Comparison of ENCODE assay signal across 14 mouse cellular contexts in genomic region chr9:64830092-64830618, GRCm38 (mm10). TPM values are rescaled to one million over a fixed set of nuclear protein-coding genes. Genes with fewer than 3 reads are reported as not detected.
DNase-seq lines count a peak whose midpoint lies in the region; ATAC-seq and TF ChIP-seq lines count a peak whose summit lies in the region.
"Had no signal": no experiment of that assay in that cellular context is flagged by ENCODE, and none has a peak within 500 bp of the region (broad histone marks: within the 10 kb centered on the region; RNA-seq: fewer than 3 reads in every experiment).

No protein-coding gene starts in this region.

- no peaks in the 10 kb centered on the region for H3K4me1 ChIP-seq in embryonic facial prominence, embryonic 11.5 days (ENCODE audit: control insufficient read depth, insufficient read depth, low read length)
- H3K4me1 ChIP-seq in liver, postnatal 0 days (ENCODE audit: insufficient read depth) = peaks cover 28% of the 10 kb centered on the region
- no peaks in the 10 kb centered on the region for H3K4me1 ChIP-seq in limb, embryonic 10.5 days
- H3K4me1 ChIP-seq: stomach, embryonic 15.5 days had no signal

- no peak overlapping the region for H3K4me2 ChIP-seq in embryonic facial prominence, embryonic 11.5 days (ENCODE audit: low read depth, low read length)
- peak overlapping the region; percentile 53 for H3K4me2 ChIP-seq in liver, postnatal 0 days (ENCODE audit: low read depth, low read length)
- H3K4me2 ChIP-seq: embryonic facial prominence, embryonic 12.5 days; stomach, embryonic 15.5 days had no signal

- H3K4me3 ChIP-seq in embryonic facial prominence, embryonic 11.5 days (ENCODE audit: low read depth, low read length) = no peak overlapping the region
- no peak overlapping the region for H3K4me3 ChIP-seq in liver, postnatal 0 days (ENCODE audit: low read depth, low read length)
- no peak overlapping the region for H3K4me3 ChIP-seq in limb, embryonic 10.5 days
- H3K4me3 ChIP-seq: embryonic facial prominence, embryonic 12.5 days; stomach, embryonic 15.5 days had no signal

- no peaks in the 10 kb centered on the region for H3K27me3 ChIP-seq in embryonic facial prominence, embryonic 11.5 days (ENCODE audit: control insufficient read depth, insufficient read depth, low read length)
- no peaks in the 10 kb centered on the region for H3K27me3 ChIP-seq in liver, postnatal 0 days (ENCODE audit: insufficient read depth, low read length)
- H3K27me3 ChIP-seq in limb, embryonic 10.5 days (ENCODE audit: low read depth, poor library complexity, severe bottlenecking) = no peaks in the 10 kb centered on the region
- H3K27me3 ChIP-seq: embryonic facial prominence, embryonic 12.5 days; stomach, embryonic 15.5 days had no signal

- peak; percentile 81 for TF ChIP-seq EP300 in liver, postnatal 0 days (IDR thresholded peaks at IDR 0.05; ENCODE audit: low read depth)

- H3K27ac ChIP-seq in embryonic facial prominence, embryonic 11.5 days (replicated peaks; ENCODE audit: low read depth, low read length) = no peak overlapping the region
- peak overlapping the region; percentile 68 for H3K27ac ChIP-seq in liver, postnatal 0 days (ENCODE audit: low read depth)
- no peak overlapping the region for H3K27ac ChIP-seq in limb, embryonic 10.5 days
- H3K27ac ChIP-seq: embryonic facial prominence, embryonic 12.5 days; stomach, embryonic 15.5 days had no signal

- no peak for ATAC-seq in embryonic facial prominence, embryonic 11.5 days (replicated peaks; ENCODE audit: insufficient number of reproducible peaks, low FRiP score, low TSS enrichment, low read depth)
- ATAC-seq in liver, postnatal 0 days = peak; percentile 70
- ATAC-seq in cerebellum, adult (ENCODE audit: insufficient number of reproducible peaks, low FRiP score, low TSS enrichment) = no peak
- ATAC-seq: forebrain, embryonic 14.5 days had no signal

- peak; percentile 33 for DNase-seq in thymus, postnatal 0 days (ENCODE audit: low spot score)
- DNase-seq in thymus, postnatal 36 days = no peak
- peak; percentile 12 for DNase-seq in embryonic facial prominence, embryonic 11.5 days (ENCODE audit: low spot score)
- no peak for DNase-seq in liver, postnatal 0 days
- no peak for DNase-seq in kidney, adult 9 months
- no peak for DNase-seq in limb, embryonic 10.5 days (ENCODE audit: low spot score)
- DNase-seq: adrenal gland, adult 2 months; cerebellum, adult 11-12 months; heart, postnatal 4 days; kidney, postnatal 10 days had no signal

- no peaks in the 10 kb centered on the region for H3K36me3 ChIP-seq in embryonic facial prominence, embryonic 11.5 days (replicated peaks; ENCODE audit: control insufficient read depth, insufficient read depth, low read depth, low read length)
- peaks cover 13% of the 10 kb centered on the region for H3K36me3 ChIP-seq in liver, postnatal 0 days (replicated peaks; ENCODE audit: insufficient read depth, low read length)
- no peaks in the 10 kb centered on the region for H3K36me3 ChIP-seq in limb, embryonic 10.5 days
- H3K36me3 ChIP-seq: embryonic facial prominence, embryonic 12.5 days; stomach, embryonic 15.5 days had no signal

- no peak for TF ChIP-seq CTCF in liver, postnatal 0 days (IDR thresholded peaks at IDR 0.05; ENCODE audit: low read depth)

- WGBS in embryonic facial prominence, embryonic 11.5 days = 36% methylated on average over 6 of the region's 6 CpGs
- WGBS in liver, postnatal 0 days (ENCODE audit: insufficient replicate concordance) = 25% methylated on average over 6 of the region's 6 CpGs
- WGBS in limb, embryonic 10.5 days = 65% methylated on average over 6 of the region's 6 CpGs

- H3K9ac ChIP-seq in embryonic facial prominence, embryonic 11.5 days (replicated peaks; ENCODE audit: low read length) = no peak overlapping the region
- H3K9ac ChIP-seq in liver, postnatal 0 days (replicated peaks) = no peak overlapping the region
- H3K9ac ChIP-seq: embryonic facial prominence, embryonic 12.5 days; stomach, embryonic 15.5 days had no signal

- no peaks in the 10 kb centered on the region for H3K9me3 ChIP-seq in embryonic facial prominence, embryonic 11.5 days (replicated peaks; ENCODE audit: control insufficient read depth, low read length)
- H3K9me3 ChIP-seq in liver, postnatal 0 days (ENCODE audit: low read length) = no peaks in the 10 kb centered on the region
- H3K9me3 ChIP-seq in limb, embryonic 10.5 days (replicated peaks) = no peaks in the 10 kb centered on the region
- H3K9me3 ChIP-seq: embryonic facial prominence, embryonic 12.5 days; stomach, embryonic 15.5 days had no signal

RNA-seq across cellular contexts. Expression of gene Dennd4a, which starts 19.0 kb away (rescaled TPM):
- 6.6 and 8.9 TPM in 2 replicates for polyA plus RNA-seq in thymus, postnatal 0 days (2015; fragmentation: Nextera tagmentation; extraction: Ambion mirVana)
- polyA plus RNA-seq in embryonic facial prominence, embryonic 11.5 days (2014; fragmentation: Nextera tagmentation; extraction: Ambion mirVana) = 5.6 and 8.5 TPM in 2 replicates
- polyA plus RNA-seq in liver, postnatal 0 days (2015; fragmentation: Nextera tagmentation; extraction: Ambion mirVana) = 13.7 TPM in 2 replicates
- 5.3 and 7.9 TPM in 2 replicates for polyA plus RNA-seq in limb, embryonic 10.5 days (2016; fragmentation: Nextera tagmentation; extraction: Ambion mirVana)

Comparison
In these comparisons a context has a peak if more than half of its experiments do, and no peak if none do; other contexts are left out.
1. DNase-seq: peak in thymus, postnatal 0 days (single experiment) and embryonic facial prominence, embryonic 11.5 days (single experiment); none in thymus, postnatal 36 days (0 of 2), liver, postnatal 0 days (single experiment), kidney, adult 9 months (single experiment) and limb, embryonic 10.5 days (single experiment).